Mouse (Mus musculus) erythroblast, embryonic 14.5 days (primary cell): ENCODE measurements around the gene Olig2.

Experiments used
- GATA1 ChIP-seq: IDR thresholded peaks from 2 replicates; pipeline ENCODE4 v1.6.1; 2012; ENCODE audit warnings: low read length, inconsistent platforms, mixed read lengths
- TAL1 ChIP-seq: IDR thresholded peaks from 3 replicates; pipeline ENCODE4 v1.6.1; 2012; ENCODE audit warnings: low read length, inconsistent platforms, mixed read lengths

DNA sequence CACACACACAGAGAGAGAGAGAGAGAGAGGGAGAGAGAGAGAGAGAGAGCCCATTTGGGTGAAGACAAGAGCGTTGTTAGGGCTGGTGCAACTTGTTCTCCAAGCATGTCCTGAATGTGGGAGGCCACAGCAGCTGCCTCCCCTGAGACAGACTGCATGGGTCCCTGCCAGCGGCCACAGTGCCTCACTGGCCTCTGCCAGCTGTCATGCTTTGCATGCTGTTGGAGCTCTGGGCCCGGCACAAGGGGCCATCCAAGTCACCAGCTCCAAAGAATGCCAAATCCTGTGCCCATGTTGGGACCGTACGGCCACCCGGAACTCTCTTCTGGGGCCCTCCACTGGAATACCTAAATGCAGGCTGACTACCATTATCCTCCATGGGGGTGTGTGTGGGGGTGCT, 40.7 kb downstream of the Olig2 start:
- TF ChIP-seq GATA1 (no peak), TAL1 (no peak)
